Mouse (Mus musculus): Measurements from ENCODE around the gene Smndc1. TPM values are rescaled to one million over a fixed set of nuclear protein-coding genes. Genes with fewer than 3 reads are reported as not detected.
A peak's percentile ranks its signal among the peaks of the same experiment; 100 is the strongest.

Gene Smndc1
- polyA plus RNA-seq, 1 experiment, result 30.8 TPM

DNA sequence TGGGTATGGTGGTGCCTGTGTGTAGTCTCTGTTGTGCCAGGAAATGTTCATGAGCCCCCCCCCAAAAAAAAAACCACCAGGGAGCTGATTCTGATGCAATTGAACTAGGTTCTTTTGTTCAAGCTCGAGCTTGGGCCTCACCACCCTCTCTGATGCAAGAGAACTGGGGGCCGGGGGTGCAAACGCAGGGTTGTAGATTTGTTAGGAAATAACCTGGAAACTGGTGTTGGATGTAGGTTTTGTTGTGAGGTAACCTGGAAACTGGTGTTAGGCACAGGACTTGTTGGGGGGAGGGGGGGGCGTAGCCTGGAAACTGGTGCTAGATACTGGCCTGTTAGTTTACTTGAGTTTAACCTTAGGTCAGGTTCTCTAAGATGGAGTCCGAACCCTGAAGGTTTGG is 1.4 kb upstream of the Smndc1 start:
- Histone ChIP-seq H3K36me3 (ENCODE audit: control insufficient read depth, insufficient read depth) (peaks cover 23% of the 10 kb centered on the region), H3ac (ENCODE audit: control insufficient read depth, insufficient read length) (no peak overlapping the region), H3K4me3 (peak overlapping the region; percentile 51), H3K4me2 (ENCODE audit: low read depth) (peak overlapping the region; percentile 92), H3K27me3 (ENCODE audit: control insufficient read depth, insufficient read depth, insufficient read length) (no peaks in the 10 kb centered on the region), H3K79me2 (ENCODE audit: control insufficient read depth, insufficient read depth) (peaks cover 42% of the 10 kb centered on the region)
- TF ChIP-seq USF1 (IDR thresholded peaks at IDR 0.05; ENCODE audit: low read depth) (no peak), TCF12 (IDR thresholded peaks at IDR 0.05; ENCODE audit: insufficient read depth, poor library complexity, severe bottlenecking) (no peak), CEBPB (IDR thresholded peaks at IDR 0.05; ENCODE audit: insufficient read depth, poor library complexity, severe bottlenecking) (no peak), TCF3 (IDR thresholded peaks at IDR 0.05; ENCODE audit: insufficient read length, low read depth) (no peak), REST (IDR thresholded peaks at IDR 0.05; ENCODE audit: insufficient read depth, insufficient read length) (no peak), MYOD1 (IDR thresholded peaks at IDR 0.05; ENCODE audit: control insufficient read depth in 1 of 3, insufficient read length in 2 of 3, low read depth in 2 of 3) (no peak), SRF (IDR thresholded peaks at IDR 0.05; ENCODE audit: control insufficient read depth, insufficient read length, low read depth) (no peak), E2F4 (IDR thresholded peaks at IDR 0.05; ENCODE audit: insufficient read depth) (no peak), POLR2A (IDR thresholded peaks at IDR 0.05; ENCODE audit: insufficient read length, low read depth) (no peak), MAX (IDR thresholded peaks at IDR 0.05; ENCODE audit: low read depth) (no peak), POLR2AphosphoS2 (IDR thresholded peaks at IDR 0.05; ENCODE audit: insufficient read length, low read depth) (no peak), MYOG (IDR thresholded peaks at IDR 0.05; ENCODE audit: control insufficient read depth in 1 of 3, insufficient read depth in 1 of 3, insufficient read length in 2 of 3, low read depth in 2 of 3) (no peak)

DNA sequence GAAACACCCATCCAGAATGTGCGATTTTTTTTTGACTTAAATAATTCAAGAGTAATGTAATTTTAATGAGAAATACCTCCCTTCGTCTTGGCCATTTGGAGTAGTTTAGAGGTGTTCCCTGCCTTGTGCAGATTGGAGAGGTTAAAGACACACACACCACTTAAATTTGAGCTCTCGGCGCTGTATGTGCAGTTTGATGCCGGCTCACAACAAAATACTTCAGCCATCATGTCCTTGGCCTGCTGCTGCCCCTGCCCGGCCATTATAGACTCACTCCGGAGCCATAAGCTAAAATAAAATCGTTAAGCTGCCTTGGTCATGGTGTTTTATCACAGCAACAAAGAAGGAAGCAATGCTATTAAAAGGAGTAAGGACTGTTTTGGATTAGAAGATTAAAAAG is 1.0 kb upstream of the Smndc1 start:
- no peak for TF ChIP-seq MYOD1 (IDR thresholded peaks at IDR 0.05; ENCODE audit: control insufficient read depth in 1 of 3, insufficient read length in 2 of 3, low read depth in 2 of 3)
- TF ChIP-seq TCF12 (IDR thresholded peaks at IDR 0.05; ENCODE audit: insufficient read depth, poor library complexity, severe bottlenecking), result no peak
- no peak for TF ChIP-seq REST (IDR thresholded peaks at IDR 0.05; ENCODE audit: insufficient read depth, insufficient read length)
- peak overlapping the region; percentile 92 for H3K4me2 ChIP-seq (ENCODE audit: low read depth)
- H3K36me3 ChIP-seq (ENCODE audit: control insufficient read depth, insufficient read depth), result peaks cover 27% of the 10 kb centered on the region
- H3K79me2 ChIP-seq (ENCODE audit: control insufficient read depth, insufficient read depth), result peaks cover 46% of the 10 kb centered on the region
- peak overlapping the region; percentile 51 for H3K4me3 ChIP-seq
- H3ac ChIP-seq (ENCODE audit: control insufficient read depth, insufficient read length), result peak overlapping the region; percentile 83
- H3K27me3 ChIP-seq (ENCODE audit: control insufficient read depth, insufficient read depth, insufficient read length), result no peaks in the 10 kb centered on the region

DNA sequence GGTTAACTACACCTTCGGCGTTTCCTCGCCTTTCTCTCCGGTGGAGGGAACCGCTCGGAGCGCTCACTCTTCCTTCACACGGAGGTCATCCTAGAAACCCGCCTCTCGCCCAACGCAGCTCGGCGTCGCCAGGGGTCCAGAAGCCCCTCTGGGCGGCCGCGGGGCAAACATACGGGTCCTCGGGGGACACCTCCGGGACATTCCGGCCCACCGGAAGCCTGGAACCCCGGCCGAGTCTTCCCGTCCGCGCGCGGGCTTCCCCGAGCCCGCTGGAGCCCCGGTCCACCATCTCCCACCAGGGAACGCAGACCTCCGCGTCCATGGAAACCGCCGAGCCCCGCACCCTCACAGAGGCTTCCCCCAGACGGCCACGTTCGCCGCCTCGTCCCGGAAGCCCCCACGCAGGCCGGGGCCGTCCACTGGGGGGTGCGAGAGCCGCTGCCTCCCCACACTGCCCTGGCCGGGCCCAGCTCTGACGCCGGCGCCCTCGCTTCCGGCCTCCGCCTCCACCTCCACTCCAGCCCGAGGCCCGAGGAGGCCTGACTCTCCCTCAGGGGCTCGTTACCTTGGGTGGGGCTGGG is 437 bp downstream of the Smndc1 start:
- Histone ChIP-seq H3K79me2 (ENCODE audit: control insufficient read depth, insufficient read depth) (peaks cover 58% of the 10 kb centered on the region), H3K4me3 (peak overlapping the region; percentile 51), H3ac (ENCODE audit: control insufficient read depth, insufficient read length) (peak overlapping the region; percentile 83), H3K4me2 (ENCODE audit: low read depth) (peak overlapping the region; percentile 71), H3K27me3 (ENCODE audit: control insufficient read depth, insufficient read depth, insufficient read length) (no peaks in the 10 kb centered on the region), H3K36me3 (ENCODE audit: control insufficient read depth, insufficient read depth) (peaks cover 39% of the 10 kb centered on the region)
- no peak for TF ChIP-seq CEBPB (IDR thresholded peaks at IDR 0.05; ENCODE audit: insufficient read depth, poor library complexity, severe bottlenecking)
- TF ChIP-seq TCF3 (IDR thresholded peaks at IDR 0.05; ENCODE audit: insufficient read length, low read depth), result no peak
- TF ChIP-seq MYOG (IDR thresholded peaks at IDR 0.05; ENCODE audit: control insufficient read depth in 1 of 3, insufficient read depth in 1 of 3, insufficient read length in 2 of 3, low read depth in 2 of 3), result no peak
- no peak for TF ChIP-seq SRF (IDR thresholded peaks at IDR 0.05; ENCODE audit: control insufficient read depth, insufficient read length, low read depth)
- no peak for TF ChIP-seq TCF12 (IDR thresholded peaks at IDR 0.05; ENCODE audit: insufficient read depth, poor library complexity, severe bottlenecking)
- no peak for TF ChIP-seq MAX (IDR thresholded peaks at IDR 0.05; ENCODE audit: low read depth)
- TF ChIP-seq REST (IDR thresholded peaks at IDR 0.05; ENCODE audit: insufficient read depth, insufficient read length), result no peak
- no peak for TF ChIP-seq POLR2A (IDR thresholded peaks at IDR 0.05; ENCODE audit: insufficient read length, low read depth)
- TF ChIP-seq POLR2AphosphoS2 (IDR thresholded peaks at IDR 0.05; ENCODE audit: insufficient read length, low read depth), result no peak
- no peak for TF ChIP-seq MYOD1 (IDR thresholded peaks at IDR 0.05; ENCODE audit: control insufficient read depth in 1 of 3, insufficient read length in 2 of 3, low read depth in 2 of 3)
- TF ChIP-seq USF1 (IDR thresholded peaks at IDR 0.05; ENCODE audit: low read depth), result no peak
- TF ChIP-seq E2F4 (IDR thresholded peaks at IDR 0.05; ENCODE audit: insufficient read depth), result no peak

- Histone ChIP-seq H3K4me3 (peak overlapping the region; percentile 51), H3K36me3 (ENCODE audit: control insufficient read depth, insufficient read depth) (peaks cover 44% of the 10 kb centered on the region), H3K27me3 (ENCODE audit: control insufficient read depth, insufficient read depth, insufficient read length) (no peaks in the 10 kb centered on the region), H3K79me2 (ENCODE audit: control insufficient read depth, insufficient read depth) (peaks cover 63% of the 10 kb centered on the region), H3ac (ENCODE audit: control insufficient read depth, insufficient read length) (peak overlapping the region; percentile 83), H3K4me2 (ENCODE audit: low read depth) (peak overlapping the region; percentile 71)
- TF ChIP-seq MAX (IDR thresholded peaks at IDR 0.05; ENCODE audit: low read depth) (no peak), MYOD1 (IDR thresholded peaks at IDR 0.05; ENCODE audit: control insufficient read depth in 1 of 3, insufficient read length in 2 of 3, low read depth in 2 of 3) (no peak), POLR2A (IDR thresholded peaks at IDR 0.05; ENCODE audit: insufficient read length, low read depth) (no peak), SRF (IDR thresholded peaks at IDR 0.05; ENCODE audit: control insufficient read depth, insufficient read length, low read depth) (no peak), USF1 (IDR thresholded peaks at IDR 0.05; ENCODE audit: low read depth) (no peak), REST (IDR thresholded peaks at IDR 0.05; ENCODE audit: insufficient read depth, insufficient read length) (no peak), TCF12 (IDR thresholded peaks at IDR 0.05; ENCODE audit: insufficient read depth, poor library complexity, severe bottlenecking) (no peak), TCF3 (IDR thresholded peaks at IDR 0.05; ENCODE audit: insufficient read length, low read depth) (no peak), MYOG (IDR thresholded peaks at IDR 0.05; ENCODE audit: control insufficient read depth in 1 of 3, insufficient read depth in 1 of 3, insufficient read length in 2 of 3, low read depth in 2 of 3) (no peak), CEBPB (IDR thresholded peaks at IDR 0.05; ENCODE audit: insufficient read depth, poor library complexity, severe bottlenecking) (no peak), E2F4 (IDR thresholded peaks at IDR 0.05; ENCODE audit: insufficient read depth) (no peak), POLR2AphosphoS2 (IDR thresholded peaks at IDR 0.05; ENCODE audit: insufficient read length, low read depth) (no peak)
Observed at GRCm38 (mm10) chr19:53389417-53389816, 961 bp downstream of the Smndc1 start.

Measured in myocyte (in vitro differentiated cells).